Mouse (Mus musculus) CD4-positive, CD25-positive, alpha-beta regulatory T cell, adult 9 weeks (primary cell): ENCODE measurements around the gene Gm2431. TPM values are rescaled to one million over a fixed set of nuclear protein-coding genes. Genes with fewer than 3 reads are reported as not detected.

Experiments used
- polyA plus RNA-seq: library from polyadenylated mRNA; unstranded; fragments of 100-300 nt; shearing (Covaris generic); gene quantifications from one replicate; pipeline ENCODE4 v1.2.1, GENCODE M21; 2017

The Gm2431 gene
- not detected for polyA plus RNA-seq

GRCm38 (mm10) chr7:142258254-142258653 lies at the start of gene Gm2431:
Gene Gm2431, minus strand, starts transcription at chr7:142258354.

GRCm38 (mm10) chr7:142303249-142303648 lies 45.1 kb upstream of the Gm2431 start, which contains the start of gene Krtap5-4:
Gene Krtap5-4, plus strand, starts transcription at chr7:142303549.

GRCm38 (mm10) chr7:142297018-142297417 lies 38.9 kb upstream of the Gm2431 start, which contains the start of gene Krtap5-1:
Gene Krtap5-1, minus strand, starts transcription at chr7:142297118.

GRCm38 (mm10) chr7:142274263-142274662 lies 16.1 kb upstream of the Gm2431 start, which contains the start of gene Gm4559:
Gene Gm4559, minus strand, starts transcription at chr7:142274363.

GRCm38 (mm10) chr7:142240978-142241377 lies 17.2 kb downstream of the Gm2431 start, which contains the start of gene Gm40460:
Gene Gm40460, minus strand, starts transcription at chr7:142241078.

GRCm38 (mm10) chr7:142229871-142230270 lies 28.3 kb downstream of the Gm2431 start, which contains the start of gene Krtap5-5:
Gene Krtap5-5, minus strand, starts transcription at chr7:142229971.

GRCm38 (mm10) chr7:142211559-142211958 lies 46.6 kb downstream of the Gm2431 start, which contains the start of gene Gm7579:
Gene Gm7579, plus strand, starts transcription at chr7:142211859.

Other genes starting within 250 kb of the Gm2431 start
- gene Mob2, start 197.3 kb downstream of the Gm2431 start, polyA plus RNA-seq = 91.6 TPM
- not detected for gene Dusp8, start 162.5 kb downstream of the Gm2431 start, polyA plus RNA-seq
- gene Gm45618, start 137.6 kb downstream of the Gm2431 start, polyA plus RNA-seq = not detected
- gene Gm39115, start 122.3 kb downstream of the Gm2431 start, polyA plus RNA-seq = not detected
- gene Gm45337, start 113.7 kb downstream of the Gm2431 start, polyA plus RNA-seq = not detected
- gene Gm29735, start 101.2 kb downstream of the Gm2431 start, polyA plus RNA-seq = not detected
- gene Gm4553, start 92.6 kb downstream of the Gm2431 start, polyA plus RNA-seq = not detected
- gene Krtap5-2, start 82.3 kb downstream of the Gm2431 start, polyA plus RNA-seq = not detected
- gene Gm10153, start 68.0 kb downstream of the Gm2431 start, polyA plus RNA-seq = not detected
- not detected for gene Krtap5-3, start 57.0 kb downstream of the Gm2431 start, polyA plus RNA-seq
- not detected for gene Gm7579, start 46.5 kb downstream of the Gm2431 start, polyA plus RNA-seq
- gene Krtap5-5, start 28.4 kb downstream of the Gm2431 start, polyA plus RNA-seq = not detected
- gene Gm40460, start 17.3 kb downstream of the Gm2431 start, polyA plus RNA-seq = not detected
- not detected for gene Gm4559, start 16.0 kb upstream of the Gm2431 start, polyA plus RNA-seq
- gene Krtap5-1, start 38.8 kb upstream of the Gm2431 start, polyA plus RNA-seq = not detected
- not detected for gene Krtap5-4, start 45.2 kb upstream of the Gm2431 start, polyA plus RNA-seq
- gene Ifitm10, start 115.4 kb upstream of the Gm2431 start, polyA plus RNA-seq = 4.2 TPM
- gene Gm49369, start 124.3 kb upstream of the Gm2431 start, polyA plus RNA-seq = 2.0 TPM
- gene Ctsd, start 129.7 kb upstream of the Gm2431 start, polyA plus RNA-seq = 438 TPM
- gene Syt8, start 176.5 kb upstream of the Gm2431 start, polyA plus RNA-seq = not detected
- gene Tnni2, start 183.5 kb upstream of the Gm2431 start, polyA plus RNA-seq = not detected
- gene Lsp1, start 202.5 kb upstream of the Gm2431 start, polyA plus RNA-seq = 1,165 TPM
- 5.5 TPM for gene Tnnt3, start 240.5 kb upstream of the Gm2431 start, polyA plus RNA-seq